Mouse (Mus musculus) cortical plate, adult 2 months (tissue): ENCODE measurements around the gene Hsd3b1.

Experiments used
- CTCF ChIP-seq: fragments of 200-500 bp; IDR thresholded peaks from 2 replicates; pipeline ENCODE4 v1.5.1; 2011; ENCODE audit warnings: mild to moderate bottlenecking, control low read depth, low read length; ENCODE audit not compliant: insufficient read depth; ENCODE audit errors: extremely low read depth
- POLR2A ChIP-seq: fragments of 200-500 bp; IDR thresholded peaks from 2 replicates; pipeline ENCODE4 v1.6.1; 2011; ENCODE audit warnings: mild to moderate bottlenecking, low read length, control low read depth; ENCODE audit not compliant: insufficient read depth; ENCODE audit errors: extremely low read depth

DNA sequence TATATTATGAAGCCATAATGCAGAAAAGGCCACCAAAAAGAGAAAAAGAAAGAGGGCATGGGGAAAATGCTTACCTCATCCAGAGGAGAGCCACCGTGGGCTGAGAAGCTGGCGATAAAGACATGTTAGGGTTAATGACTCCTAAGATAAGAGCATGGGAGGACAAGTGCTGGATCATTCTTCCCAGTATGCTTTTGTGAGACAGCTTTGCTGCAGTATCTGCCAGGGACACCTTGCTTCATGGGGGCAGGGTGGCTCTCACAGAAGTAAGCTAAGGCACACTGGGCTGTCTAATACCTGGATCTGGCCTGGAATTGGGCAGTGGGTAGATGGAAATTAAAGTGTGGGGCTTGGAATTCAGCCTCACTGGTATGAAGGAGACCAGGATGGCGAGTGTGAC is 4.4 kb downstream of the Hsd3b1 start:
- TF ChIP-seq POLR2A (no peak), CTCF (no peak)
